Mouse (Mus musculus): ENCODE measurements around the gene Dapp1.
"Not testable (repeated sequence)": the region's sequence is repeated elsewhere in the genome, so short reads cannot be mapped to it uniquely, and the experiment has no call there.

Dapp1 gene

GRCm38 (mm10) chr3:137952914-137953880 lies 28.1 kb downstream of the Dapp1 start:
- peak; percentile 72 for DNase-seq

GRCm38 (mm10) chr3:137952225-137952913 lies 29.0 kb downstream of the Dapp1 start:
- DNase-seq, result peak; percentile 64

GRCm38 (mm10) chr3:137951819-137952218 lies 29.5 kb downstream of the Dapp1 start:
- no peak for DNase-seq

- not testable (repeated sequence) for DNase-seq
Observed at GRCm38 (mm10) chr3:137951302-137951701, 30.0 kb downstream of the Dapp1 start.

GRCm38 (mm10) chr3:137950191-137950885 lies 31.0 kb downstream of the Dapp1 start:
- DNase-seq, result no peak

GRCm38 (mm10) chr3:137947525-137947924 lies 33.8 kb downstream of the Dapp1 start:
- peak; percentile 48 for DNase-seq

- DNase-seq, result no peak
Observed at GRCm38 (mm10) chr3:137946827-137947226, 34.5 kb downstream of the Dapp1 start.

- no peak for DNase-seq
Observed at GRCm38 (mm10) chr3:137943737-137944154, 37.6 kb downstream of the Dapp1 start.

- DNase-seq, result no peak
Observed at GRCm38 (mm10) chr3:137942098-137942622, 39.2 kb downstream of the Dapp1 start.

- no peak for DNase-seq
Observed at GRCm38 (mm10) chr3:137941555-137941954, 39.8 kb downstream of the Dapp1 start.

GRCm38 (mm10) chr3:137940757-137941156 lies 40.6 kb downstream of the Dapp1 start:
- DNase-seq, result peak; percentile 64

GRCm38 (mm10) chr3:137938608-137939007 lies 42.7 kb downstream of the Dapp1 start:
- DNase-seq, result peak; percentile 81

- DNase-seq, result no peak
Observed at GRCm38 (mm10) chr3:137936541-137936940, 44.8 kb downstream of the Dapp1 start.

- DNase-seq, result no peak
Observed at GRCm38 (mm10) chr3:137935570-137936525, 45.5 kb downstream of the Dapp1 start.

GRCm38 (mm10) chr3:137933986-137934385 lies 47.4 kb downstream of the Dapp1 start:
- DNase-seq, result no peak

GRCm38 (mm10) chr3:137932748-137933147 lies 48.6 kb downstream of the Dapp1 start:
- peak; percentile 49 for DNase-seq

- no peak for DNase-seq
Observed at GRCm38 (mm10) chr3:137929940-137930339, 51.4 kb downstream of the Dapp1 start.

- DNase-seq, result no peak
Observed at GRCm38 (mm10) chr3:137927010-137927409, 54.3 kb downstream of the Dapp1 start.

GRCm38 (mm10) chr3:137920594-137920993 lies 60.8 kb downstream of the Dapp1 start:
- no peak for DNase-seq

- no peak for DNase-seq
Observed at GRCm38 (mm10) chr3:137919398-137919797, 61.9 kb downstream of the Dapp1 start.

- no peak for DNase-seq
Observed at GRCm38 (mm10) chr3:137918932-137919311, 62.4 kb downstream of the Dapp1 start.
